Mouse (Mus musculus): ENCODE results near the gene Lst1. TPM values are rescaled to one million over a fixed set of nuclear protein-coding genes. Genes with fewer than 3 reads are reported as not detected.
"Not testable (repeated sequence)": the region's sequence is repeated elsewhere in the genome, so short reads cannot be mapped to it uniquely, and the experiment has no call there.

Gene Lst1
- polyA plus RNA-seq (2015; fragmentation: Nextera tagmentation; extraction: Ambion mirVana) = 4.5 and 4.9 TPM in 2 replicates

GRCm38 (mm10) chr17:35187959-35188610, at the start of gene Lst1:
Gene Lst1, minus strand, starts transcription at chr17:35188439.
- Histone ChIP-seq H3K9me3 (ENCODE audit: control insufficient read depth, low read length) (no peaks in the 10 kb centered on the region), H3K4me1 (replicated peaks; ENCODE audit: control insufficient read depth, insufficient read depth, low read length) (peaks cover 9% of the 10 kb centered on the region), H3K36me3 (ENCODE audit: control insufficient read depth, insufficient read depth) (no peaks in the 10 kb centered on the region), H3K27me3 (replicated peaks; ENCODE audit: control insufficient read depth, insufficient read depth, low read length) (no peaks in the 10 kb centered on the region), H3K4me3 (replicated peaks; ENCODE audit: low read length) (no peak within 1 kb of the TSS), H3K4me2 (ENCODE audit: low read length) (no peak within 1 kb of the TSS), H3K9ac (replicated peaks; ENCODE audit: low read depth, low read length) (no peak within 1 kb of the TSS), H3K27ac (ENCODE audit: low read length) (no peak within 1 kb of the TSS)
- ATAC-seq = no peak
- 65% methylated on average over 7 of the region's 7 CpGs for WGBS

GRCm38 (mm10) chr17:35237504-35237903, 49.3 kb upstream of the Lst1 start:
- H3K9ac ChIP-seq (replicated peaks; ENCODE audit: low read depth, low read length) = no peak overlapping the region
- WGBS = 88% methylated on average over 12 of the region's 12 CpGs
- ATAC-seq = no peak
- H3K27me3 ChIP-seq (replicated peaks; ENCODE audit: control insufficient read depth, insufficient read depth, low read length) = no peaks in the 10 kb centered on the region
- no peak overlapping the region for H3K4me2 ChIP-seq (ENCODE audit: low read length)
- H3K9me3 ChIP-seq (ENCODE audit: control insufficient read depth, low read length) = no peaks in the 10 kb centered on the region
- H3K4me3 ChIP-seq (replicated peaks; ENCODE audit: low read length) = no peak overlapping the region
- no peak overlapping the region for H3K27ac ChIP-seq (ENCODE audit: low read length)
- H3K4me1 ChIP-seq (replicated peaks; ENCODE audit: control insufficient read depth, insufficient read depth, low read length) = peaks cover 37% of the 10 kb centered on the region
- H3K36me3 ChIP-seq (ENCODE audit: control insufficient read depth, insufficient read depth) = no peaks in the 10 kb centered on the region

- peak overlapping the region; percentile 65 for H3K4me3 ChIP-seq (replicated peaks; ENCODE audit: low read length)
- H3K4me2 ChIP-seq (ENCODE audit: low read length) = peak overlapping the region; percentile 94
- peak overlapping the region; percentile 97 for H3K27ac ChIP-seq (ENCODE audit: low read length)
- no peak for ATAC-seq
- H3K36me3 ChIP-seq (ENCODE audit: control insufficient read depth, insufficient read depth) = no peaks in the 10 kb centered on the region
- peak overlapping the region; percentile 83 for H3K9ac ChIP-seq (replicated peaks; ENCODE audit: low read depth, low read length)
- H3K4me1 ChIP-seq (replicated peaks; ENCODE audit: control insufficient read depth, insufficient read depth, low read length) = peaks cover 40% of the 10 kb centered on the region
- no peaks in the 10 kb centered on the region for H3K9me3 ChIP-seq (ENCODE audit: control insufficient read depth, low read length)
- WGBS = 80% methylated on average over 9 of the region's 9 CpGs
- no peaks in the 10 kb centered on the region for H3K27me3 ChIP-seq (replicated peaks; ENCODE audit: control insufficient read depth, insufficient read depth, low read length)
Observed at GRCm38 (mm10) chr17:35236996-35237395, 48.8 kb upstream of the Lst1 start.

GRCm38 (mm10) chr17:35236390-35236746, 48.1 kb upstream of the Lst1 start:
- Histone ChIP-seq H3K36me3 (ENCODE audit: control insufficient read depth, insufficient read depth) (no peaks in the 10 kb centered on the region), H3K4me2 (ENCODE audit: low read length) (peak overlapping the region; percentile 94), H3K4me3 (replicated peaks; ENCODE audit: low read length) (peak overlapping the region; percentile 65), H3K9me3 (ENCODE audit: control insufficient read depth, low read length) (no peaks in the 10 kb centered on the region), H3K27me3 (replicated peaks; ENCODE audit: control insufficient read depth, insufficient read depth, low read length) (no peaks in the 10 kb centered on the region), H3K9ac (replicated peaks; ENCODE audit: low read depth, low read length) (peak overlapping the region; percentile 83), H3K27ac (ENCODE audit: low read length) (peak overlapping the region; percentile 97), H3K4me1 (replicated peaks; ENCODE audit: control insufficient read depth, insufficient read depth, low read length) (peaks cover 42% of the 10 kb centered on the region)
- WGBS = under 1% methylated on average over 18 of the region's 18 CpGs
- ATAC-seq = peak; percentile 83

- peak within 1 kb of the TSS; percentile 65 for H3K4me3 ChIP-seq (replicated peaks; ENCODE audit: low read length)
- peaks cover 40% of the 10 kb centered on the region for H3K4me1 ChIP-seq (replicated peaks; ENCODE audit: control insufficient read depth, insufficient read depth, low read length)
- H3K27me3 ChIP-seq (replicated peaks; ENCODE audit: control insufficient read depth, insufficient read depth, low read length) = no peaks in the 10 kb centered on the region
- H3K9me3 ChIP-seq (ENCODE audit: control insufficient read depth, low read length) = no peaks in the 10 kb centered on the region
- peak within 1 kb of the TSS; percentile 97 for H3K27ac ChIP-seq (ENCODE audit: low read length)
- under 1% methylated on average over 35 of the region's 35 CpGs for WGBS
- H3K4me2 ChIP-seq (ENCODE audit: low read length) = peak within 1 kb of the TSS; percentile 94
- peak; percentile 86 for ATAC-seq
- H3K9ac ChIP-seq (replicated peaks; ENCODE audit: low read depth, low read length) = peak within 1 kb of the TSS; percentile 83
- H3K36me3 ChIP-seq (ENCODE audit: control insufficient read depth, insufficient read depth) = no peaks in the 10 kb centered on the region
Observed at GRCm38 (mm10) chr17:35235614-35236389, 47.6 kb upstream of the Lst1 start, which contains the start of gene Nfkbil1. Gene Nfkbil1, minus strand, starts transcription at chr17:35235792.

- H3K36me3 ChIP-seq (ENCODE audit: control insufficient read depth, insufficient read depth) = no peaks in the 10 kb centered on the region
- no peak for ATAC-seq
Observed at GRCm38 (mm10) chr17:35234903-35235302, 46.7 kb upstream of the Lst1 start.

GRCm38 (mm10) chr17:35234090-35234489, 45.9 kb upstream of the Lst1 start:
- ATAC-seq; H3K9me3 ChIP-seq (ENCODE audit: control insufficient read depth, low read length); H3K9ac ChIP-seq (replicated peaks; ENCODE audit: low read depth, low read length); H3K36me3 ChIP-seq (ENCODE audit: control insufficient read depth, insufficient read depth); H3K27ac ChIP-seq (ENCODE audit: low read length); H3K27me3 ChIP-seq (replicated peaks; ENCODE audit: control insufficient read depth, insufficient read depth, low read length); H3K4me2 ChIP-seq (ENCODE audit: low read length): not testable (repeated sequence)
- 90% methylated on average over 7 of the region's 7 CpGs for WGBS
- peak overlapping the region; percentile 65; the same call in 1 of the 2 replicates for H3K4me3 ChIP-seq (replicated peaks; ENCODE audit: low read length)
- H3K4me1 ChIP-seq (replicated peaks; ENCODE audit: control insufficient read depth, insufficient read depth, low read length) = peaks cover 33% of the 10 kb centered on the region

More at GRCm38 (mm10) chr17:35234903-35235302, 46.7 kb upstream of the Lst1 start:
- Histone ChIP-seq H3K4me2 (ENCODE audit: low read length) (peak overlapping the region; percentile 94), H3K9ac (replicated peaks; ENCODE audit: low read depth, low read length) (peak overlapping the region; percentile 83), H3K9me3 (ENCODE audit: control insufficient read depth, low read length) (no peaks in the 10 kb centered on the region), H3K27ac (ENCODE audit: low read length) (peak overlapping the region; percentile 97), H3K4me3 (replicated peaks; ENCODE audit: low read length) (peak overlapping the region; percentile 65), H3K27me3 (replicated peaks; ENCODE audit: control insufficient read depth, insufficient read depth, low read length) (no peaks in the 10 kb centered on the region), H3K4me1 (replicated peaks; ENCODE audit: control insufficient read depth, insufficient read depth, low read length) (peaks cover 33% of the 10 kb centered on the region)
- WGBS = 9% methylated on average over 31 of the region's 31 CpGs

- ATAC-seq = no peak
- H3K4me3 ChIP-seq (replicated peaks; ENCODE audit: low read length) = peak within 1 kb of the TSS; percentile 65
- WGBS = 68% methylated on average over 18 of the region's 18 CpGs
- no peaks in the 10 kb centered on the region for H3K27me3 ChIP-seq (replicated peaks; ENCODE audit: control insufficient read depth, insufficient read depth, low read length)
- H3K9me3 ChIP-seq (ENCODE audit: control insufficient read depth, low read length) = no peaks in the 10 kb centered on the region
- H3K4me1 ChIP-seq (replicated peaks; ENCODE audit: control insufficient read depth, insufficient read depth, low read length) = peaks cover 33% of the 10 kb centered on the region
- H3K4me2 ChIP-seq (ENCODE audit: low read length) = peak within 1 kb of the TSS; percentile 94
- H3K36me3 ChIP-seq (ENCODE audit: control insufficient read depth, insufficient read depth) = 0 out of 2 replicates have a peak, but pooled peaks cover 4% of the 10 kb centered on the region
- H3K27ac ChIP-seq (ENCODE audit: low read length) = peak within 1 kb of the TSS; percentile 97
- no peak within 1 kb of the TSS; the same call in 1 of the 2 replicates for H3K9ac ChIP-seq (replicated peaks; ENCODE audit: low read depth, low read length)
Observed at GRCm38 (mm10) chr17:35233114-35233980, 45.1 kb upstream of the Lst1 start, which contains the start of gene Atp6v1g2. Gene Atp6v1g2, plus strand, starts transcription at chr17:35233660.

Data from forebrain, embryonic 16.5 days (tissue).